Mouse (Mus musculus): ENCODE data around the gene Mark3. TPM values are rescaled to one million over a fixed set of nuclear protein-coding genes. Genes with fewer than 3 reads are reported as not detected.

Gene Mark3
- polyA plus RNA-seq, 1 experiment, result 4.4 TPM

GRCm38 (mm10) chr12:111558655-111559054, 15.7 kb upstream of the Mark3 start:
- Histone ChIP-seq H3K4me3 (replicated peaks) (no peak overlapping the region), H3K27me3 (replicated peaks) (peaks cover 14% of the 10 kb centered on the region), H3K9me3 (no peaks in the 10 kb centered on the region), H3K4me1 (peaks cover 36% of the 10 kb centered on the region), H3K36me3 (replicated peaks; ENCODE audit: low read length) (no peaks in the 10 kb centered on the region)
- TF ChIP-seq FLI1 (IDR thresholded peaks at IDR 0.05; ENCODE audit: low read length) (no peak), GATA1 (IDR thresholded peaks at IDR 0.05; ENCODE audit: borderline replicate concordance, low read length) (no peak)

- Histone ChIP-seq H3K9me3 (no peaks in the 10 kb centered on the region), H3K4me3 (replicated peaks) (peak overlapping the region; percentile 88), H3K27me3 (replicated peaks) (peaks cover 14% of the 10 kb centered on the region), H3K36me3 (replicated peaks; ENCODE audit: low read length) (no peaks in the 10 kb centered on the region), H3K4me1 (peaks cover 36% of the 10 kb centered on the region)
- no peak for TF ChIP-seq GATA1 (IDR thresholded peaks at IDR 0.05; ENCODE audit: borderline replicate concordance, low read length)
- TF ChIP-seq FLI1 (IDR thresholded peaks at IDR 0.05; ENCODE audit: low read length), result no peak
Observed at GRCm38 (mm10) chr12:111559647-111560258, 14.6 kb upstream of the Mark3 start.

- Histone ChIP-seq H3K36me3 (replicated peaks; ENCODE audit: low read length) (no peaks in the 10 kb centered on the region), H3K9me3 (no peaks in the 10 kb centered on the region), H3K4me3 (replicated peaks) (peak overlapping the region; percentile 88), H3K4me1 (peaks cover 39% of the 10 kb centered on the region), H3K27me3 (replicated peaks) (peaks cover 14% of the 10 kb centered on the region)
- TF ChIP-seq FLI1 (IDR thresholded peaks at IDR 0.05; ENCODE audit: low read length) (no peak), GATA1 (IDR thresholded peaks at IDR 0.05; ENCODE audit: borderline replicate concordance, low read length) (no peak)
Observed at GRCm38 (mm10) chr12:111560286-111560685, 14.0 kb upstream of the Mark3 start.

GRCm38 (mm10) chr12:111562276-111562814, 12.0 kb upstream of the Mark3 start:
- Histone ChIP-seq H3K27me3 (replicated peaks) (peaks cover 14% of the 10 kb centered on the region), H3K36me3 (replicated peaks; ENCODE audit: low read length) (no peaks in the 10 kb centered on the region), H3K4me3 (replicated peaks) (no peak overlapping the region), H3K4me1 (peaks cover 42% of the 10 kb centered on the region), H3K9me3 (no peaks in the 10 kb centered on the region)
- TF ChIP-seq GATA1 (IDR thresholded peaks at IDR 0.05; ENCODE audit: borderline replicate concordance, low read length) (no peak), FLI1 (IDR thresholded peaks at IDR 0.05; ENCODE audit: low read length) (no peak)

GRCm38 (mm10) chr12:111563076-111563629, 11.2 kb upstream of the Mark3 start:
- Histone ChIP-seq H3K36me3 (replicated peaks; ENCODE audit: low read length) (no peaks in the 10 kb centered on the region), H3K4me3 (replicated peaks) (no peak overlapping the region), H3K27me3 (replicated peaks) (peaks cover 12% of the 10 kb centered on the region), H3K9me3 (no peaks in the 10 kb centered on the region), H3K4me1 (peaks cover 42% of the 10 kb centered on the region)
- TF ChIP-seq FLI1 (IDR thresholded peaks at IDR 0.05; ENCODE audit: low read length) (no peak), GATA1 (IDR thresholded peaks at IDR 0.05; ENCODE audit: borderline replicate concordance, low read length) (no peak)

- Histone ChIP-seq H3K9me3 (no peaks in the 10 kb centered on the region), H3K36me3 (replicated peaks; ENCODE audit: low read length) (no peaks in the 10 kb centered on the region), H3K4me1 (peaks cover 27% of the 10 kb centered on the region), H3K4me3 (replicated peaks) (no peak overlapping the region), H3K27me3 (replicated peaks) (peaks cover 12% of the 10 kb centered on the region)
- TF ChIP-seq GATA1 (IDR thresholded peaks at IDR 0.05; ENCODE audit: borderline replicate concordance, low read length) (no peak), FLI1 (IDR thresholded peaks at IDR 0.05; ENCODE audit: low read length) (no peak)
Observed at GRCm38 (mm10) chr12:111565363-111565762, 9.0 kb upstream of the Mark3 start.

- H3K9me3 ChIP-seq, result peaks cover 4% of the 10 kb centered on the region; the same call in 1 of the 2 replicates
- TF ChIP-seq FLI1 (IDR thresholded peaks at IDR 0.05; ENCODE audit: low read length) (no peak), GATA1 (IDR thresholded peaks at IDR 0.05; ENCODE audit: borderline replicate concordance, low read length) (no peak)
- peaks cover 19% of the 10 kb centered on the region for H3K27me3 ChIP-seq (replicated peaks)
- peaks cover 19% of the 10 kb centered on the region for H3K4me1 ChIP-seq
- no peaks in the 10 kb centered on the region for H3K36me3 ChIP-seq (replicated peaks; ENCODE audit: low read length)
- H3K4me3 ChIP-seq (replicated peaks), result no peak overlapping the region
Observed at GRCm38 (mm10) chr12:111568836-111569235, 5.5 kb upstream of the Mark3 start.

GRCm38 (mm10) chr12:111572406-111572805, 1.9 kb upstream of the Mark3 start:
- Histone ChIP-seq H3K9me3 (peaks cover 4% of the 10 kb centered on the region; the same call in 1 of the 2 replicates), H3K4me1 (peaks cover 31% of the 10 kb centered on the region), H3K36me3 (replicated peaks; ENCODE audit: low read length) (no peaks in the 10 kb centered on the region), H3K4me3 (replicated peaks) (no peak overlapping the region), H3K27me3 (replicated peaks) (peaks cover 19% of the 10 kb centered on the region)
- TF ChIP-seq GATA1 (IDR thresholded peaks at IDR 0.05; ENCODE audit: borderline replicate concordance, low read length) (no peak), FLI1 (IDR thresholded peaks at IDR 0.05; ENCODE audit: low read length) (no peak)

- peaks cover 4% of the 10 kb centered on the region; the same call in 1 of the 2 replicates for H3K9me3 ChIP-seq
- peak overlapping the region; percentile 100 for H3K4me3 ChIP-seq (replicated peaks)
Observed at GRCm38 (mm10) chr12:111573315-111573714, 1.0 kb upstream of the Mark3 start.

More at GRCm38 (mm10) chr12:111573315-111573714, 1.0 kb upstream of the Mark3 start:
- TF ChIP-seq GATA1 (IDR thresholded peaks at IDR 0.05; ENCODE audit: borderline replicate concordance, low read length), result no peak
- TF ChIP-seq FLI1 (IDR thresholded peaks at IDR 0.05; ENCODE audit: low read length), result no peak
- Histone ChIP-seq H3K36me3 (replicated peaks; ENCODE audit: low read length) (no peaks in the 10 kb centered on the region), H3K4me1 (peaks cover 31% of the 10 kb centered on the region), H3K27me3 (replicated peaks) (peaks cover 19% of the 10 kb centered on the region)

Data from megakaryocyte, embryonic 14.5 days (primary cell).